Mouse (Mus musculus): ENCODE measurements around the gene Gm1113. TPM values are rescaled to one million over a fixed set of nuclear protein-coding genes. Genes with fewer than 3 reads are reported as not detected.

Gm1113 gene
- polyA plus RNA-seq, 1 experiment, result not detected

GRCm38 (mm10) chr9:35459594-35459993 is 58.5 kb downstream of the Gm1113 start:
- Histone ChIP-seq H3K27ac (ENCODE audit: insufficient read depth, low read length) (no peak overlapping the region), H3K36me3 (ENCODE audit: control insufficient read depth, insufficient read depth, low read length) (peaks cover 3% of the 10 kb centered on the region; the same call in 1 of the 2 replicates), H3K4me3 (ENCODE audit: extremely low read depth, insufficient read depth, insufficient read length) (no peak overlapping the region), H3K27me3 (ENCODE audit: control insufficient read depth, insufficient read depth, low read length) (no peaks in the 10 kb centered on the region), H3K4me1 (ENCODE audit: control insufficient read depth, insufficient read depth, insufficient read length) (no peaks in the 10 kb centered on the region)
- WGBS, result 44% methylated on average over 8 of the region's 8 CpGs
- no peak for DNase-seq (ENCODE audit: low read depth in 1 of 2, low spot score in 2 of 2)
- TF ChIP-seq POLR2A (IDR thresholded peaks at IDR 0.05; ENCODE audit: low read depth, low read length) (no peak), CTCF (IDR thresholded peaks at IDR 0.05; ENCODE audit: extremely low read depth, insufficient read depth, insufficient read length, insufficient replicate concordance) (no peak)

Other genes starting within 250 kb of the Gm1113 start
- gene Cdon, start 97.1 kb downstream of the Gm1113 start, polyA plus RNA-seq (2012; rRNA removed), result 2.3 and 2.4 TPM in 2 replicates
- 0.12 and 0.14 TPM in 2 replicates for gene Ddx25, start 40.3 kb upstream of the Gm1113 start, polyA plus RNA-seq (2012; rRNA removed)
- 1.1 and 1.6 TPM in 2 replicates for gene Pus3, start 40.3 kb upstream of the Gm1113 start, polyA plus RNA-seq (2012; rRNA removed)
- gene Pate2, start 52.0 kb upstream of the Gm1113 start, polyA plus RNA-seq (2012; rRNA removed), result 0.05 and 0.06 TPM in 2 replicates
- gene Hyls1, start 52.1 kb upstream of the Gm1113 start, polyA plus RNA-seq (2012; rRNA removed), result 1.1 and 1.4 TPM in 2 replicates
- not detected in 2 replicates for gene Pate4, start 93.7 kb upstream of the Gm1113 start, polyA plus RNA-seq (2012; rRNA removed)
- not detected in 2 replicates for gene Pate3, start 129.9 kb upstream of the Gm1113 start, polyA plus RNA-seq (2012; rRNA removed)
- gene Pate1, start 169.1 kb upstream of the Gm1113 start, polyA plus RNA-seq (2012; rRNA removed), result not detected in 2 replicates
- gene Gm17677, start 222.8 kb upstream of the Gm1113 start, polyA plus RNA-seq (2012; rRNA removed), result not detected in 2 replicates